ENCODE assay signal across 27 mouse cellular contexts in the genomic region with DNA sequence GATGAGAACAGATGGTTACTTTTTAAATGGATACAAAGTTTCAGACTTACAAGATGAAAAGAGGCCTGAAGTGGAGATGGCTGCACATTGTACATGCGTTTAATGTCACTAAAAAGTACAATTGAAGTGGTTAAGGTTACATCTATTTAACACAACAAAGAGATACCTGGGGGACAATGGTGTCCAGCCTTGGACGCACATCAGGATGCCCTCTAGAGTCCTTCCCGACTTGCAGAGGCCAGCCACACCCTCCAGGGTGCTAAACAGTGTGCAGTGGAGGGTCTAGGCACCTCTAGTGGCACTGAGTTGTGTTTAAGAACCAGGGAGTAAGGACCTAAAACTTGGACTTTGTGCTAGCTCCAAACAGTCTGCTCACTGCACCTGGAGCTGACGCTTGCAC.
"Had no signal": no experiment of that assay in that cellular context is flagged by ENCODE, and none has a peak within 500 bp of the region (broad histone marks: within the 10 kb centered on the region; RNA-seq: fewer than 3 reads in every experiment).

No protein-coding gene starts in this region.

- DNase-seq: left cerebral cortex, postnatal 4 days; liver; liver, embryonic 13.5 days; liver, postnatal 0 days; lung, adult 18-20 months; lung, adult 2 months; lung, embryonic 14.5 days; lung, postnatal 10 days; lung, postnatal 14 days; lung, postnatal 4 days; midbrain, embryonic 14.5 days had no signal

- H3K9ac ChIP-seq: limb, embryonic 12.5 days; limb, embryonic 13.5 days; limb, embryonic 15.5 days; liver, embryonic 12.5 days; liver, embryonic 13.5 days; liver, embryonic 14.5 days; liver, embryonic 15.5 days; liver, postnatal 0 days; lung, embryonic 14.5 days; lung, embryonic 15.5 days; midbrain, embryonic 12.5 days; midbrain, embryonic 13.5 days; midbrain, embryonic 15.5 days; neural tube, embryonic 12.5 days had no signal

- H3K4me1 ChIP-seq: limb, embryonic 12.5 days; limb, embryonic 13.5 days; limb, embryonic 15.5 days; liver, embryonic 15.5 days; lung, embryonic 15.5 days; neural tube, embryonic 12.5 days had no signal

- H3K9me3 ChIP-seq: limb, embryonic 10.5 days; limb, embryonic 12.5 days; limb, embryonic 13.5 days; limb, embryonic 15.5 days; liver, embryonic 12.5 days; liver, embryonic 13.5 days; liver, embryonic 15.5 days; lung, embryonic 15.5 days; megakaryocyte, embryonic 14.5 days; midbrain, embryonic 10.5 days; midbrain, embryonic 12.5 days; midbrain, embryonic 13.5 days; midbrain, embryonic 15.5 days; neural tube, embryonic 12.5 days had no signal

- H3K27ac ChIP-seq: limb, embryonic 10.5 days; limb, embryonic 12.5 days; limb, embryonic 13.5 days; limb, embryonic 15.5 days; liver, embryonic 12.5 days; liver, embryonic 13.5 days; liver, embryonic 14.5 days; liver, embryonic 15.5 days; lung, embryonic 15.5 days; macrophage; midbrain, embryonic 10.5 days; midbrain, embryonic 12.5 days; midbrain, embryonic 13.5 days; midbrain, embryonic 15.5 days; neural tube, embryonic 12.5 days had no signal

- H3K4me3 ChIP-seq: limb, embryonic 10.5 days; limb, embryonic 12.5 days; limb, embryonic 13.5 days; limb, embryonic 15.5 days; liver, embryonic 12.5 days; liver, embryonic 13.5 days; liver, embryonic 15.5 days; lung, embryonic 15.5 days; megakaryocyte, embryonic 14.5 days; midbrain, embryonic 10.5 days; midbrain, embryonic 12.5 days; midbrain, embryonic 13.5 days; midbrain, embryonic 15.5 days; myocyte; neural tube, embryonic 12.5 days had no signal
